Mouse (Mus musculus) stomach, postnatal 0 days (tissue): Measurements from ENCODE around the gene Pik3c2a. TPM values are rescaled to one million over a fixed set of nuclear protein-coding genes. Genes with fewer than 3 reads are reported as not detected.

Source experiments
- ATAC-seq: fragments of 200-750 bp; cut with Nextera tagmentation; 2 replicates; pipeline ENCODE4 v1.8.0; 2017; ENCODE audit not compliant: low FRiP score, low TSS enrichment
- DNase-seq: peaks from one replicate; pipeline ENCODE4 v3.0.0-alpha.2; 2016; ENCODE audit warnings: low spot score
- H3K27ac ChIP-seq: fragments of 300-500 bp; sonication (generic); replicated peaks from 2 replicates; pipeline ENCODE4 v1.5.1; 2014; ENCODE audit warnings: mild to moderate bottlenecking, control low read depth
- H3K27me3 ChIP-seq: fragments of 300-500 bp; sonication (generic); 2 replicates; pipeline ENCODE4 v1.6.1; 2014; ENCODE audit warnings: low read length; ENCODE audit not compliant: control insufficient read depth, insufficient read depth
- H3K36me3 ChIP-seq: fragments of 300-500 bp; sonication (generic); 2 replicates; pipeline ENCODE4 v1.6.1; 2014; ENCODE audit warnings: low read length, mixed read lengths; ENCODE audit not compliant: control insufficient read depth, insufficient read depth
- H3K4me1 ChIP-seq: fragments of 300-500 bp; sonication (generic); replicated peaks from 2 replicates; pipeline ENCODE4 v1.6.1; 2014; ENCODE audit warnings: antibody characterized with exemption; ENCODE audit not compliant: control insufficient read depth, insufficient read depth
- H3K4me2 ChIP-seq: fragments of 300-500 bp; sonication (generic); replicated peaks from 2 replicates; pipeline ENCODE4 v1.6.1; 2014; ENCODE audit warnings: low read depth, mild to moderate bottlenecking, control low read depth, moderate library complexity
- H3K4me3 ChIP-seq: fragments of 300-500 bp; sonication (generic); 2 replicates; pipeline ENCODE4 v1.5.1; 2014; ENCODE audit warnings: low read depth, low read length, control low read depth
- H3K9ac ChIP-seq: fragments of 300-500 bp; sonication (generic); 2 replicates; pipeline ENCODE4 v1.6.1; 2014; ENCODE audit warnings: mild to moderate bottlenecking, low read length, control low read depth, mixed read lengths
- H3K9me3 ChIP-seq: fragments of 300-500 bp; sonication (generic); 2 replicates; pipeline ENCODE4 v1.6.1; 2016; ENCODE audit warnings: low read length; ENCODE audit not compliant: control insufficient read depth
- CTCF ChIP-seq: IDR thresholded peaks from 2 replicates; pipeline ENCODE4 v1.5.1; 2016; ENCODE audit warnings: antibody characterized with exemption, low read depth, mild to moderate bottlenecking, moderate library complexity
- EP300 ChIP-seq: optimal IDR thresholded peaks from 2 replicates; pipeline ENCODE3; 2016; ENCODE audit warnings: antibody characterized with exemption
- WGBS: fragments of 180-500 bp; shearing (Covaris S2); extraction: QIAGEN DNeasy Blood & Tissue Kit; methylation state at CpG from one replicate; pipeline ENCODE4 v1.1.7; 2014; 5-methylcytosine and 5-hydroxymethylcytosine counted together
- polyA plus RNA-seq: library from polyadenylated mRNA; unstranded; fragments of >200 nt; fragmentation: Nextera tagmentation; extraction: Ambion mirVana; gene quantifications from 2 replicates; pipeline ENCODE4 v1.2.1, GENCODE M21; 2015

Gene Pik3c2a
- polyA plus RNA-seq, 1 experiment from 2014 or later, result 12.0 TPM

DNA sequence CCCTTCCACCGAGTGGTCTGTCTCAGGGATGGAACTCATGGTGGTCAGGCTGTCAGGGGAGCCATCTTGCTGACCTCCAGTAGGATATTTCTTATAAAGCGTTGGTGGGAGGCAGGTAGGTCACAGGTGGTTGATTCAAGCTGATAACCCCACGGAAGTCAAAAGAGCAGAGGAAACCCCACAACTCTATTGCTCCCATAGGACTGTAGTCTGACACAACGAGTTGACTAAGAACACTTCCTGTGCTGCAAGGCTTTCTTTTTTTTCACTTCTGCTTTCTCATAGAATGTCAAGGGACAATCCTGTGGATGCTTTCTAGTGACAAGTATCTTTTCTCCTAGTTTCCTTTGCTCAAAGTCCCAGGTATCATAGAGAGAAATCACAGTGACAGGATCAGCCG lies 33.0 kb upstream of the Pik3c2a start:
- WGBS, result 76% methylated on average over 5 of the region's 5 CpGs
- Histone ChIP-seq H3K4me2 (no peak overlapping the region), H3K27me3 (no peaks in the 10 kb centered on the region), H3K4me3 (no peak overlapping the region), H3K36me3 (no peaks in the 10 kb centered on the region), H3K9me3 (no peaks in the 10 kb centered on the region), H3K4me1 (no peaks in the 10 kb centered on the region), H3K27ac (no peak overlapping the region), H3K9ac (no peak overlapping the region)
- ATAC-seq (no peak), DNase-seq (no peak)
- TF ChIP-seq CTCF (no peak), EP300 (no peak)

DNA sequence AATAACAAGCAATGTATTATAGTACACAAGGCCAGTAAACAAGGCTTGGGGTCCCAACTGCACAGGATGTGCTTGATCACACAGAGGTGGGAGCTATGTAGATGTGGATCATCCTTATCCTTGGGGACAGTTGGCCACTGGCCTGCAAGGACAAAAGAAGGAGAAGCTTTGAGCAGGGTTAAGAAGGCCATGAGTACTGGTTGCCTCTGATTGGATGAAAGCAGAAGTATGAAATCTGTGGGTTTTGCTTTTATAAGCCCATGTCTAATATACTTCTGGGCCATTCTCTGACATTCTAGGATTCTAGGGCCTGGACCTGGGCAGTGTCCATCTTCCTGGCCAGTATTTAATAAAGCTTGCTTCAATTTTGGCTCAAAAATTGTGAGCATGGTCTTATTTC lies 32.6 kb upstream of the Pik3c2a start:
- Histone ChIP-seq H3K4me3 (no peak overlapping the region), H3K4me1 (no peaks in the 10 kb centered on the region), H3K27me3 (no peaks in the 10 kb centered on the region), H3K9me3 (no peaks in the 10 kb centered on the region), H3K9ac (no peak overlapping the region), H3K36me3 (no peaks in the 10 kb centered on the region), H3K4me2 (no peak overlapping the region), H3K27ac (no peak overlapping the region)
- no peak for DNase-seq
- no peak for ATAC-seq
- TF ChIP-seq EP300, result no peak
- no peak for TF ChIP-seq CTCF

DNA sequence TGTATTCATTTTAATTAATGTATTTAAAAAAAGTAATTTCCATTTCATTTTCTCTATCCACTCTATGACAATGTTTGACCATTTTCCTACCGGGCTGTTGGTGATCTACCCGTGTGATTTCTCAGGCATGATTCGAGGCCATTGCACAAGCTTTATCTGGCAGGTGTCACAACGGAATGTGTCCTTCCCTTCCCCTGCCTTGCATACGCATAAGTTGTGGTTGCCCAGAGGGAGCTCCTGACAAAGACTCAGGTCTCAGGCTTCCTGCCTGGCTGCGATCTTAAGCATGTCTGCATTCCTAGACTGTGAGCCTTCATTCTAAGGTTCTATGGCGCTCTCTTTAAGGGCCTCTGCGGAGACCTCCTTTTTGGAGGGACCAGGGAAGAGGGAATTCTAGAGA lies 18.9 kb upstream of the Pik3c2a start:
- 41% methylated on average over 8 of the region's 8 CpGs for WGBS
- H3K9me3 ChIP-seq, result no peaks in the 10 kb centered on the region
- no peaks in the 10 kb centered on the region for H3K36me3 ChIP-seq
- H3K4me1 ChIP-seq, result no peaks in the 10 kb centered on the region
- no peak overlapping the region for H3K4me3 ChIP-seq
- H3K9ac ChIP-seq, result no peak overlapping the region
- no peak overlapping the region for H3K4me2 ChIP-seq
- 0 out of 2 replicates have a peak overlapping the region, but pooled peaks have one; percentile 2 for H3K27ac ChIP-seq
- DNase-seq (no peak), ATAC-seq (no peak)
- no peaks in the 10 kb centered on the region for H3K27me3 ChIP-seq
- TF ChIP-seq CTCF (no peak), EP300 (no peak)

DNA sequence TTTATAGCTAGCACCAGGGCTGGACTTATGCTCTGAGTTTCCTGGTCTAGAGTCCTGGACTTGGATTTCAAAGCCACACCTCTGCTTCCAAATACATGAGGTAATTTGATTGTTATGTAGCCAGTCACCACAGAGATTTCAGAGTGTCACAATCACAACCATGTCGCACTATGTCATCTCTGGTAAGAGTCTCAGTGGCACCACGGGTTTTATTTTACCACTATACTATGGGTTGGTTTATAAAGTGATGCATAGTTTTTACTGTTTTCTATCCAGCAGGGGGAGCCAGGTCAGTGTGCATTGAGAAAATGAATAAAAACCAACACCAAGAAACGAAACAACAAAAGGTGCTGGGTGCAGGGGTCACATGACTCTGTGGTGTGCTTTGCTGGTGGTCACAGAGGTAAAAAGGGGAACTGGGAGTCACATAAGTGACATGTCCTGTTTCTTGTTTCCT lies 15.8 kb upstream of the Pik3c2a start:
- ATAC-seq, result peak; percentile 92
- H3K4me2 ChIP-seq, result no peak overlapping the region
- H3K27me3 ChIP-seq, result no peaks in the 10 kb centered on the region
- TF ChIP-seq EP300, result no peak
- peak; percentile 82 for TF ChIP-seq CTCF
- DNase-seq, result peak; percentile 30
- WGBS, result 27% methylated on average over 3 of the region's 3 CpGs
- H3K4me3 ChIP-seq, result no peak overlapping the region
- no peaks in the 10 kb centered on the region for H3K4me1 ChIP-seq
- H3K27ac ChIP-seq, result no peak overlapping the region
- no peaks in the 10 kb centered on the region for H3K36me3 ChIP-seq
- H3K9me3 ChIP-seq, result no peaks in the 10 kb centered on the region
- H3K9ac ChIP-seq, result no peak overlapping the region

DNA sequence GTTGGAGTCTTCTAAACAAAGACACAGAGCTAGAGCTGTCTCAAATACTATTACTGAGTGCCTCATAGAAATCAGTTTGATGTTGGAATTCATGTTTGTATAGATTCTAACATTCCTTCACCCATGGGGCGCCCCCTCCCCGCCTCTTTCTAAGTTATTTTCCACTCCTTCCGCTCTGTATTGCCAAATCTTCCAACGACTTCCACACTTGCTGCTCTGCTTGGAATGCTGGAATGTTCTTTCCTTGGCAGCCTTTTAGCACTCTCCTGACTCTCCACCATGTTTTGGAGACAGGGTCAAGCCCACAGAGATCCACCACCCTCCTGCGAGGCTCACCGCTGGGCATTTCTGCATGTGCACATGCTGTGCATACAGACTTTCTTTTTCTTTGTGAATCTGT lies 14.1 kb upstream of the Pik3c2a start:
- H3K27me3 ChIP-seq, result no peaks in the 10 kb centered on the region
- no peak overlapping the region for H3K27ac ChIP-seq
- ATAC-seq, result no peak
- H3K4me1 ChIP-seq, result no peaks in the 10 kb centered on the region
- no peaks in the 10 kb centered on the region for H3K36me3 ChIP-seq
- no peak overlapping the region for H3K4me3 ChIP-seq
- no peak for DNase-seq
- no peak overlapping the region for H3K4me2 ChIP-seq
- no peak for TF ChIP-seq EP300
- TF ChIP-seq CTCF, result no peak
- H3K9ac ChIP-seq, result no peak overlapping the region
- WGBS, result 55% methylated on average over 6 of the region's 6 CpGs
- H3K9me3 ChIP-seq, result no peaks in the 10 kb centered on the region

DNA sequence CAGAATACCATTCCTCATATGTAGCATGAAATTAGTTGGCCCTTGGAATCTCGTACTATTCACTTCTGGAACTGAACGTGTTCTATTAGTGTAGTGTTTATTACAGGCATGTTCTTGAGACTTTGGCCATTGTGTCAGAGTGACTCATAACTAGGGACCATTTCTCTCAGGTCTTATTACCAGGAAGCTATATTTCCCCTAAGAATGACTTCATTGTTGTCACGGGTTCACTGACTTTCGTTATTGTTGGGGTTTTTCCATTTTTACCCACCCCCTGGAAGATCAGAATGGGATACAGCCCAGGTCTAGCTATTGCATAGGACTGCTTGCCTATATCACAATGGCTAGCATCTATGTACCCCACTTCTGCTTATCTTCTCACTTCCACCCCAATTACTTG lies 13.7 kb upstream of the Pik3c2a start:
- DNase-seq (no peak), ATAC-seq (peak; percentile 82)
- H3K9ac ChIP-seq, result no peak overlapping the region
- no peaks in the 10 kb centered on the region for H3K36me3 ChIP-seq
- no peak overlapping the region for H3K4me2 ChIP-seq
- 39% methylated on average over 4 of the region's 4 CpGs for WGBS
- TF ChIP-seq EP300 (no peak), CTCF (no peak)
- H3K27ac ChIP-seq, result no peak overlapping the region
- no peaks in the 10 kb centered on the region for H3K27me3 ChIP-seq
- no peaks in the 10 kb centered on the region for H3K9me3 ChIP-seq
- H3K4me1 ChIP-seq, result no peaks in the 10 kb centered on the region
- no peak overlapping the region for H3K4me3 ChIP-seq
